Mouse (Mus musculus) hindbrain, embryonic 13.5 days (tissue): ENCODE measurements around the gene Fam53b. TPM values are rescaled to one million over a fixed set of nuclear protein-coding genes. Genes with fewer than 3 reads are reported as not detected.

Source experiments
- ATAC-seq: fragments of 200-750 bp; cut with Nextera tagmentation; 2 replicates; pipeline ENCODE4 v1.8.0; 2017; ENCODE audit warnings: moderate TSS enrichment; ENCODE audit not compliant: low FRiP score
- H3K27ac ChIP-seq: fragments of 300-500 bp; sonication (generic); 2 replicates; pipeline ENCODE4 v1.5.1; 2015; ENCODE audit warnings: inconsistent platforms, mild to moderate bottlenecking, moderate library complexity
- H3K27me3 ChIP-seq: fragments of 300-500 bp; sonication (generic); 2 replicates; pipeline ENCODE4 v1.6.1; 2015; ENCODE audit warnings: mild to moderate bottlenecking, inconsistent platforms
- H3K36me3 ChIP-seq: fragments of 300-500 bp; sonication (generic); 2 replicates; pipeline ENCODE4 v1.6.1; 2015; ENCODE audit warnings: mild to moderate bottlenecking, inconsistent platforms
- H3K4me1 ChIP-seq: fragments of 300-500 bp; sonication (generic); replicated peaks from 2 replicates; pipeline ENCODE4 v1.6.1; 2015; ENCODE audit warnings: inconsistent platforms
- H3K4me2 ChIP-seq: fragments of 300-500 bp; sonication (generic); 2 replicates; pipeline ENCODE4 v1.6.1; 2015; ENCODE audit warnings: inconsistent platforms, mild to moderate bottlenecking, moderate library complexity
- H3K4me3 ChIP-seq: fragments of 300-500 bp; sonication (generic); 2 replicates; pipeline ENCODE4 v1.5.1; 2015; ENCODE audit warnings: mild to moderate bottlenecking, inconsistent platforms
- H3K9ac ChIP-seq: fragments of 300-500 bp; sonication (generic); 2 replicates; pipeline ENCODE4 v1.6.1; 2015; ENCODE audit warnings: mild to moderate bottlenecking, inconsistent platforms
- H3K9me3 ChIP-seq: fragments of 300-500 bp; sonication (generic); 2 replicates; pipeline ENCODE4 v1.6.1; 2016; ENCODE audit warnings: inconsistent platforms
- WGBS: fragments of 180-500 bp; shearing (Covaris S2); methylation state at CpG from one replicate; pipeline ENCODE4 v1.1.7; 2015; 5-methylcytosine and 5-hydroxymethylcytosine counted together
- polyA plus RNA-seq: library from polyadenylated mRNA; unstranded; fragments of >200 nt; fragmentation: Nextera tagmentation; extraction: Ambion mirVana; gene quantifications from 2 replicates; pipeline ENCODE4 v1.2.1, GENCODE M21; 2015

Gene Fam53b
- polyA plus RNA-seq, 1 experiment from 2014 or later = 19.3 TPM

DNA sequence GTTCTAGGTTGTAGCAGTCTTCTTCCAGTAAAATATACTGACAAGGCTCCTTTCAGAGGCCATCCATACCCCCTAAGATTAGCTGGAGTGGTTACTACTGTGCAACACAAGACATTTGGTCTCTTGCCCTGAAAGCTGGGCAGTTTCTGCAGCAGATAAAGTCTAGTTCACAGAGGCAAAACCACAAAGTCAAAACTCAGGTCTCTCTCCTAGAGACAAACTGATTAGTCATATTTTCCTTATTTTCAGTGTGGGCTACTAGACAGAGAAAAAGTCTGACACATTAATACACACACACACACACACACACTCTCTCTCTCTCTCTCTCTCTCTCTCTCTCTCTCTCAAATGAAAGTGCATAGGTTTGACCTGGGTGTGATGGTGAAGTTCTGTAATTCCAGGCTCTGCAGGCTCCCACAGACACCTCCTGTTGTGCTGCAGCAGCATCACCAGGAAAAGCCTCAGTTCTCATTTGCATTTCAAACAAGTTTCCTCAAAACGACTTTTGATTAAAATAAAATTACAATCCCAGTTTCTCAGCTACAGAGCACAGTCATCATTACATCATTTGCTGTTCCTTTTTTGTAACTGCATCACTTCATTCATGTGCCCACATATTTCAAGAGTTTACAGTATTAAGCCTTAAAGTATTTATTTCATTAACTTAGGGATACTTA lies 10.8 kb upstream of the Fam53b start:
- Histone ChIP-seq H3K9me3 (no peaks in the 10 kb centered on the region), H3K4me3 (no peak overlapping the region), H3K27me3 (no peaks in the 10 kb centered on the region), H3K9ac (no peak overlapping the region), H3K4me2 (no peak overlapping the region), H3K27ac (no peak overlapping the region), H3K4me1 (no peaks in the 10 kb centered on the region), H3K36me3 (peaks cover 36% of the 10 kb centered on the region)
- 32% methylated on average over 1 of the region's 1 CpGs for WGBS
- ATAC-seq = no peak

DNA sequence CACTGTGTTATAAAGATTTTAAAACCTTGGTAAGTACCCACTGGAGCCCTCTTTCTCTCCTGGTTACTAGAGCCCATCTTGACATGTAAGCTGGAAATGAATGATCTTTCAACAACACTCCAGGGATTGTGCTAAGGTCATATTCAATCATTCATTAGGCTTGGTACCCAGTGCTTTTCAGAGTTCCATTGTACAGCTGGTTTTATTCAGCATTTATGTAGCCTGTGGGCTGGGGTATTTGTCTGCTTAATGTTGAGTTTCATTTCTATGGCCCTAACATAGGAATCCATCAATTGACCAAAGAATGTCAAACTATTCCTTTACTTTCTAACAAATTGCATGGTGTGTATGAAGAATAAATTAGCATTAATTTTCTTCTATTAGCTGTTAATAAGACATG lies 10.1 kb upstream of the Fam53b start:
- Histone ChIP-seq H3K27ac (no peak overlapping the region), H3K9me3 (no peaks in the 10 kb centered on the region), H3K36me3 (peaks cover 36% of the 10 kb centered on the region), H3K9ac (no peak overlapping the region), H3K4me2 (no peak overlapping the region), H3K4me1 (no peaks in the 10 kb centered on the region), H3K27me3 (no peaks in the 10 kb centered on the region), H3K4me3 (no peak overlapping the region)
- ATAC-seq = no peak

DNA sequence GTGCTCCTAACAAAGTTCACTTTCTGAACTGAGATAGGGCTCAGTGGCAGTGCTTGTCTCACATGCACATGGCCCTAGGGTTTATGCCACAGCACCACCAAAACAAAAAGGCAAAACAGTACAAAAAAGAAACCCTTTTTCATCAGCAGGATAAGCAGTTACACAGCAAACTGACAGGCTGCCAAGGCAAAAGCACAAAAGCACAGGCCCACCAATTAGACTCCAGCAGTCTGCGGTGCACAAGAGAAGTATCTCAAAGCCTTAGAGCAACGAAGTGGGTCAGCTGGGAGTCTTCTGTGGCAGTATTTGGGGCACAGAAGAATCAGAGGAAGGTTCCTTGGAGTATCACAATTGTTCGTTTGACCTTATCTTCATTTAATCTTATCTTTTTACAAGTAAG lies 7.0 kb upstream of the Fam53b start:
- ATAC-seq = no peak

DNA sequence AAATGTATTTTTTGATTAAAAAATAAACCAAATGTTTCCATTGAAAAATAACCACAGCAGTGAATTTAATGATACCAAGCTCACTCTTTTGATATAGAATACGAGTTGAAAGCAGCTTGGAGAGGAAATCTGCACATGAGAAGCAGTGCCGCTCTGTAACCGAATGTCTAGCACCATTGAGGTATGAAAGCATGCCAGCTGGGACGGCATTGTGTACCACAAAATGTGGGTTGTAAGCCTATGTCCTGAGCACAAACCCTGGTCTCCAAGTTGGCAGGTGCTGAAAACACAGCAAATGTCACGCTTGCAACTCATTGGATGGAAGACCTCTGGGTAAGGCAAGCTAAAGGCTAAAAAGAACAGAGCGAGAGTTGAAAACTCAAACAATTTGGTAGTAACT lies 3.4 kb upstream of the Fam53b start:
- 60% methylated on average over 6 of the region's 6 CpGs for WGBS
- peaks cover 14% of the 10 kb centered on the region for H3K4me1 ChIP-seq
- no peaks in the 10 kb centered on the region for H3K27me3 ChIP-seq
- no peak overlapping the region for H3K4me3 ChIP-seq
- 0 out of 2 replicates have a peak, but pooled peaks cover 5% of the 10 kb centered on the region for H3K36me3 ChIP-seq
- no peak overlapping the region for H3K27ac ChIP-seq
- no peaks in the 10 kb centered on the region for H3K9me3 ChIP-seq
- no peak overlapping the region for H3K4me2 ChIP-seq
- ATAC-seq = no peak
- H3K9ac ChIP-seq = no peak overlapping the region

More for the DNA sequence above, 7.0 kb upstream of the Fam53b start:
- H3K4me2 ChIP-seq = no peak overlapping the region
- WGBS = 72% methylated on average over 3 of the region's 3 CpGs
- H3K4me3 ChIP-seq = no peak overlapping the region
- no peaks in the 10 kb centered on the region for H3K4me1 ChIP-seq
- H3K27me3 ChIP-seq = no peaks in the 10 kb centered on the region
- H3K9me3 ChIP-seq = no peaks in the 10 kb centered on the region
- no peak overlapping the region for H3K27ac ChIP-seq
- peaks cover 16% of the 10 kb centered on the region; the same call in 1 of the 2 replicates for H3K36me3 ChIP-seq
- H3K9ac ChIP-seq = no peak overlapping the region

DNA sequence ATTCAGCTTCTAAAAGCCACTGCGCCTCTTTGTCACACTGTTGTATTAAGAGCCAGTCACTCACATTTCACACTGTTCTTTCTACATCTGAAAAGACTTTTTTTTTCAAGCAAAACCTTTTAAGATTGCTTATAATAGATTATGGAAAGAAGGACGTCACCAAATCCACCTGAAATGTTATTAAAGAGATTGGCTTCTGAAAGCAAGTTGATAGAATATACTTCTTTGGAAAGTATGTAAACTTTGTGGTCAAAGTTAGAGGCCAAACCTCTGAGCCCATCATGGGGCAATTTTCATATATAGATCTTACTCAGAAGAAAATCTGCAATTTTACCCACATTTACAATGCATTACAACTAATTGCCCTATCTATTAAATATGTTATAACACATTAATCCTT lies 2.8 kb upstream of the Fam53b start:
- no peaks in the 10 kb centered on the region for H3K9me3 ChIP-seq
- H3K9ac ChIP-seq = no peak overlapping the region
- 0 out of 2 replicates have a peak, but pooled peaks cover 5% of the 10 kb centered on the region for H3K36me3 ChIP-seq
- H3K27me3 ChIP-seq = no peaks in the 10 kb centered on the region
- H3K4me2 ChIP-seq = no peak overlapping the region
- H3K27ac ChIP-seq = no peak overlapping the region
- no peak overlapping the region for H3K4me3 ChIP-seq
- peaks cover 19% of the 10 kb centered on the region for H3K4me1 ChIP-seq
- no peak for ATAC-seq
- 59% methylated on average over 2 of the region's 2 CpGs for WGBS

DNA sequence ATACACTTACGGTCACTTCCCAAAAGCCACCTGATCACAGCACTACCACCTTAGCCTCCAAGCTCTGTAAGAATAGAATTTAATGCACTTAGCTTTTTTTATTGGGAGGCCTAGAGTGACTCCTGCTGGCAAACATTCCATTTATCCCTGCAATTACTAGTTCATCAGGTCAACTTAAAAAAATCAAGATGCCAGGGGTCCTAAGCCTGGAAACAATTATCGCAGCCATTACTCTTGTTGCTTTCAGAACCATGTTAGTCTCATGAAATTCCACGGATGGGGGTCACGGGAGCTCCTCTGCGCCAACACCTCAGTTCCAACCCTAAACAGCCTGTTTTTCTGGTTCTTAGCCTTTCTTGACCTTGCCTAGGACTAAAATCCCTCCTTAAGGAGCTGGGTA lies 1.4 kb upstream of the Fam53b start:
- no peak for ATAC-seq
- no peaks in the 10 kb centered on the region for H3K27me3 ChIP-seq
- 80% methylated on average over 5 of the region's 5 CpGs for WGBS
- no peak overlapping the region for H3K4me2 ChIP-seq
- no peak overlapping the region for H3K4me3 ChIP-seq
- peaks cover 33% of the 10 kb centered on the region for H3K4me1 ChIP-seq
- no peak overlapping the region for H3K9ac ChIP-seq
- H3K27ac ChIP-seq = no peak overlapping the region
- H3K9me3 ChIP-seq = no peaks in the 10 kb centered on the region
- H3K36me3 ChIP-seq = no peaks in the 10 kb centered on the region

DNA sequence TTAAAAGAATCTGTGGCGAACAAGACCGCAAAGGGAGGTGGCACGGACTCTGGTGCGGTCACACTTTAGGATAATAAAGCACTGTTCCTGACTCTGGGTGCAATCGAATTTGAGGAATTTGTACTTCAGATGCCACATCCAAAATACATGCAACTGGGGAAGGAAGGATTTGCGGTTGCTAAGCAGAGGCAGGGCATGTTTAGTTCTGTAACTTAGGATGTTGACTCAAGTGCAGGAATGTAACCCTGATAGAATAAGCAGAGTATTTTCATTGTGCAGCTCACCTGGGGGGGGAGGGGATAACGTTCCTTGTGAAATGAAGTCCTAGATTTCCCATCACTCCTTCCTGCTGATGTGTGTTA lies 384 bp upstream of the Fam53b start:
- ATAC-seq = no peak
- Histone ChIP-seq H3K27ac (peak overlapping the region; percentile 90), H3K36me3 (no peaks in the 10 kb centered on the region), H3K4me3 (peak overlapping the region; percentile 69), H3K9ac (peak overlapping the region; percentile 84), H3K9me3 (no peaks in the 10 kb centered on the region), H3K4me1 (peaks cover 43% of the 10 kb centered on the region), H3K4me2 (peak overlapping the region; percentile 94), H3K27me3 (no peaks in the 10 kb centered on the region)
- WGBS = under 1% methylated on average over 7 of the region's 7 CpGs

DNA sequence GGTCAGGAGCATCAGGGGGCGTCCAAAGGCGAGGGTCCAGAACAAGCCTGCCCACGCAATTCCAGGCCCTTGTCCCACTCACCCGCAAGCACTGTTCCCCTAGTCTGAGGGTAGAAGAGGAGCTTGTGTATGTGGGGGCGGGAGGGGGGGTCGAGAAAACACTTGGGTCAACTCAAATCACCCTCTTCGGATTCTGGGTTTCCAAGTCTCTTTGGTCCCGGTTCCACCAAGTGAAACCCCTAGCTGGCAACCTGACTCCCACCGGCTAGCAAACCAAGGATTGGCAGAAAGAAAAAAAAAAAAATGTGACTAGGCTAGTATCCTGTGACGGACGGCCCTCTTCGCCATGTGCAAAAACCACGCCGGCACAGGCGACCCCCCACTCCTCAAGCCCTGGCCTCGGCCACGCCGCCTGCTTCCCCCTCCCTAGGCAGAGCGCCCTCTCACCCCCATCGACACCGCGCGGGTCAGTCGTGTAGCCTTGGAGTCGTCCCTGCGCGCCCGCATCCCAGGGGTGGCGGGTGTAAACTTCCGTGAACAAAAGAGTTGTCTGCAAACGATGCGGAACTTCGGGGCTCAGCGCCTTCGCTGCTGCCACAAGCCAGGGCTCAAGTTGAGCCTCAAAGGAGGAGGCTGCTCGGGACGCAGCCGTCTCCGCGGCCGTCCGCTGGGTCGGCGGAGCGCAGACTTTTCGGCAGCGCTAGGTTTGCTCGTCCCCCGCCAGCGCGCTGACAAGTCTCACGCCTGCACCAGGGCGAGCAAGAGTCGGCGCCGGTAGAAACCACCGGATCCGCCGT lies 869 bp downstream of the Fam53b start:
- WGBS = under 1% methylated on average over 59 of the region's 59 CpGs

DNA sequence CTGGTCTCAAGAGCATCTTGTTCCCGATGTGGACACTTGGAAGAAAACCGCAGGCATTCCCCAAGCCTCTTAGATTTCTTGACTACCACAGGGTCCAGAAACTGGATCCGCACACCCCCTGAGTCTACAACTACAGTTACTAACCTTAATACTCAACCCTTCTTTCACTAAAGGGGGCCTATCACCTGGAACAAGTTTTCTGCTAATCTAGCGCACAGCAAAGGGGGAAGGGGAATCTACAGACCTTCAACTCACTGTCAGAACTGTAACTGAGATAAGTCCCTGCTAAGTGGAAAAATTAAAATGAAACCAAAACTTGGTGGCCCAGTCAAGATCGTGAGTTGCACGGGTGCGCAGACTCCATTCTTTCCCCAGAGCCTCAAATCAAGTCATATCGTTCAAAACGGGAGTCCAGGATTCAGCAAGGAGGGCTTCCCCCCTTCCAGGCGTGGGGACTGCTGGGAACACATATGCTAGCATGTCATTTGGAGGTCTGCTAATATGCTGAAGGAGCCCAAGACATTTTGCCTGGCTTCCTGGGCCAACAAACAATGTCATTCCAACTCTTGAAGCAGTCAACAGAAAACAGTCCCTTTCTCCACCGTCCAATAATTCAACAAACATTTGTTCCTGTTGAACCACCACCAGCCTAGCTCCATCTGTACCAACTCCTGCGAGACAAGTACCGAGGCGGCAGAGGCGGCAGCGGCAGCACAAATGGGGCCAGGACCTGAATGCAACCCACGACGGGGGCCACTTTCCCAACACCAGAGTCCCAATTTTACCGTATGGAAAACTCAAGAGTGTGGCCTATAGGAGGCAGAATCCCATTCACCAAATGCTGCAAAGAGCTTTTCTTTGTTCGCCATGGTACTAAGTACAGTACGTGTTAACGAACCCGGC lies 1.7 kb downstream of the Fam53b start:
- Histone ChIP-seq H3K9ac (peak overlapping the region; percentile 84), H3K4me1 (peaks cover 64% of the 10 kb centered on the region), H3K4me3 (peak overlapping the region; percentile 69), H3K27me3 (no peaks in the 10 kb centered on the region), H3K27ac (peak overlapping the region; percentile 90), H3K9me3 (no peaks in the 10 kb centered on the region), H3K36me3 (no peaks in the 10 kb centered on the region), H3K4me2 (peak overlapping the region; percentile 94)
- no peak for ATAC-seq
- 11% methylated on average over 23 of the region's 23 CpGs for whole genome bisulfite sequencing

More for the DNA sequence above, 869 bp downstream of the Fam53b start:
- Histone ChIP-seq H3K27me3 (no peaks in the 10 kb centered on the region), H3K9ac (peak overlapping the region; percentile 84), H3K36me3 (no peaks in the 10 kb centered on the region), H3K27ac (peak overlapping the region; percentile 90), H3K4me2 (peak overlapping the region; percentile 94), H3K4me1 (peaks cover 56% of the 10 kb centered on the region), H3K9me3 (no peaks in the 10 kb centered on the region), H3K4me3 (peak overlapping the region; percentile 69)
- peak; percentile 36; the same call in 1 of the 2 replicates for ATAC-seq

DNA sequence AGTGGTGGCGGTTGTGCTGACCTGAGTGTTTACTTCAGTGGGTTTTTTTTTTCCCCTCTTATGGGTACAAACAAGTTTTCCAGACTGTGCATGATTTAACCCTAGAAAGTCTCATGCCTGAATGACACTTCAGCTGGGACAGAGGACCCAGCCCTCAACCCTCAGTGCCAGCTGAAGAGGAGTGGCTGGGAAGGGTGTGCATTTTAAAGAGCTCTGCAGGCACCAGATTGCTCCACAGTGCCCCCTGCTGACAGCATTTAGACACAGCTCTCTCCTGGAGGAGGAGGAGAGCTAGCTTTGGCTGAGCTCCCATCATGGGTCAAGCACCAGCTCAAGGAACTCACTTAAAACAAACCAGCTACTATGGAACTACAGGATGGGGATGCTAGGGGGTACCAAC lies 2.8 kb downstream of the Fam53b start:
- peak; percentile 18; the same call in 1 of the 2 replicates for ATAC-seq
- WGBS = 53% methylated on average over 1 of the region's 1 CpGs

DNA sequence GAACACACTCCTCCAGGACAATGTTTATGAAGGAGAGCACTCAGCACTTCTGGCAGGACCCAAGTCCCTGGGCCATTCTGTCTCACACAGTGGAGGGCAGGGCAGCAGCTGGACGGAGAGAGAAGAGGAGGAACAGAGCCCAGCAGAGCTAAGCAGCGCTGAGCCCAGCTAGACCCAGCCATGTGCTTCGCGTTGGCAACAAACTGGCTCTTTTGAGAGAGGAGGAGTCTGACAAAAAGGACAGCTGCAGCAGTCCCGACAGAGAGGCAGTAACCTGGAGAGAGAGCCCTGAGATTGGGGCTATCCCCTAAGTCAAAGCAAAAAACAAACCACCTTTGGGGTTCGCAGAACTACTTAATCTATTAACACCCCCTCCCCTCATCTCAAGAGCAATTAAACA lies 3.3 kb downstream of the Fam53b start:
- Histone ChIP-seq H3K4me3 (no peak overlapping the region), H3K36me3 (no peaks in the 10 kb centered on the region), H3K27me3 (no peaks in the 10 kb centered on the region), H3K4me1 (peaks cover 80% of the 10 kb centered on the region), H3K27ac (peak overlapping the region; percentile 58), H3K4me2 (peak overlapping the region; percentile 94), H3K9ac (peak overlapping the region; percentile 19; the same call in 1 of the 2 replicates), H3K9me3 (no peaks in the 10 kb centered on the region)
- WGBS = 16% methylated on average over 6 of the region's 6 CpGs
- ATAC-seq = peak; percentile 41; the same call in 1 of the 2 replicates

More for the DNA sequence above, 2.8 kb downstream of the Fam53b start:
- Histone ChIP-seq H3K9ac (peak overlapping the region; percentile 19; the same call in 1 of the 2 replicates), H3K9me3 (no peaks in the 10 kb centered on the region), H3K36me3 (no peaks in the 10 kb centered on the region), H3K4me3 (0 out of 2 replicates have a peak overlapping the region, but pooled peaks have one; percentile 69), H3K4me2 (peak overlapping the region; percentile 94), H3K4me1 (peaks cover 75% of the 10 kb centered on the region), H3K27ac (peak overlapping the region; percentile 58), H3K27me3 (no peaks in the 10 kb centered on the region)

DNA sequence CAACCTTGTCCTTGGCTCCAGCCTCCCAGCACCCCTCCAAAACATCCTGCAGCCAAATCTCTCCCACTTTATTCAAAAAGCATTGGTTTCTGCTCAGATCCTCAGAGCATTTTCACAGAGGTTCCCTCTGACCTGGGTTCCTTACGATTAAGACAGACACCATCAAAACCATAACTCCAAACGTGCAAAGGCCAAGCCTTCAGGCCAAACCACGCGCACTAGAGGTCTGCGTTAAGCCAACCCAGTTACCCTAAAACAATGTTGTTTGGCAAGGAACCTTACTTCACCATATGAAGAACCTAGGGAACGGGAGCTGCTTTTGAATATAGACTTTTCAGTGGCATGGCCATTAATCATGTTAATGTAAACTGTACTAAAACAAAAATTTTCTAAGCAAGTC lies 4.0 kb downstream of the Fam53b start:
- H3K27me3 ChIP-seq = no peaks in the 10 kb centered on the region
- peak overlapping the region; percentile 55 for H3K9ac ChIP-seq
- H3K36me3 ChIP-seq = no peaks in the 10 kb centered on the region
- no peak for ATAC-seq
- H3K4me2 ChIP-seq = peak overlapping the region; percentile 39
- 16% methylated on average over 6 of the region's 6 CpGs for WGBS
- H3K27ac ChIP-seq = peak overlapping the region; percentile 83; the same call in 1 of the 2 replicates
- no peak overlapping the region for H3K4me3 ChIP-seq
- peaks cover 81% of the 10 kb centered on the region for H3K4me1 ChIP-seq
- H3K9me3 ChIP-seq = no peaks in the 10 kb centered on the region
